In the genomic region with DNA sequence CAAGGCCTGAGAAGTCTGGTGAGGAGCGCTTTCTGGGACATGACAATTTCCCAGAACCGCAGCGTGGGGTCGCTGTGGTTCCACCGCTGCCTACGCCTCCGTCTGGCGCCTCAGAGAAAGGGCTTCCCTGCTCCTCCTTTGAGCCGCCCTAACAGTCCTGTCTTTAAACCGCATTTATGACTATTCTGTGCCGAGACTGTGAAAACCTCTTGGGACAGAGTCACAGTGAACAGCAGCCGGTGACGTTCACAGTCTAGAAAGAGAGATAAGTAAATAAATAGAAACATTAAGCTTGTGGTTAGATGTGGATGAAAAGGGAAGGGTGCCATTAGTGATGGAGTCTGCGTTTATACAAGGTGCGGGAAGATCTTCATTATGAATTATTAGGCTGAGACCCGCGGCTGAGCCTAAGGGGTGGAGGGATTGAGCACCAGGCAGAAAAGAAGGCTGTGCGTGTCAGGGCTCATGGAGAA, we compare ENCODE assay signal across 8 mouse cellular contexts. TPM values are rescaled to one million over a fixed set of nuclear protein-coding genes. Genes with fewer than 3 reads are reported as not detected.
A peak's percentile ranks its signal among the peaks of the same experiment; 100 is the strongest.
DNase-seq lines count a peak whose midpoint lies in the region; ATAC-seq and TF ChIP-seq lines count a peak whose summit lies in the region.

No protein-coding gene starts in this region.

- in situ Hi-C loops in CH12.LX (cut with MboI; ENCODE audit: low pct_ligation_motif_present, low pct_unique_long_range_greater_than_20kb, low sequenced_read_pairs) = loop anchor here (10.0 kb wide), 3 partner anchors 149 to 599 kb away; partner anchors contain the start of genes Gng5 and Spata1

- TF ChIP-seq EP300 in CH12.LX (IDR thresholded peaks at IDR 0.05; ENCODE audit: low read length) = no peak

- WGBS in embryonic facial prominence, embryonic 13.5 days = 8% methylated on average over 18 of the region's 18 CpGs
- WGBS in heart, embryonic 12.5 days = 13% methylated on average over 18 of the region's 18 CpGs
- 12% methylated on average over 18 of the region's 18 CpGs for WGBS in liver, embryonic 16.5 days (ENCODE audit: insufficient replicate concordance)
- WGBS in neural tube, embryonic 13.5 days = 3% methylated on average over 18 of the region's 18 CpGs

- peak overlapping the region; percentile 80 for H3K4me2 ChIP-seq in CH12.LX (ENCODE audit: insufficient read depth, low read depth, poor library complexity, severe bottlenecking)
- peak overlapping the region; percentile 55 for H3K4me2 ChIP-seq in embryonic facial prominence, embryonic 13.5 days
- peak overlapping the region; percentile 54 for H3K4me2 ChIP-seq in heart, embryonic 12.5 days
- H3K4me2 ChIP-seq in liver, embryonic 16.5 days (ENCODE audit: low read depth, low read length) = peak overlapping the region; percentile 28
- peak overlapping the region; percentile 51 for H3K4me2 ChIP-seq in neural tube, embryonic 13.5 days

- no peaks in the 10 kb centered on the region for H3K36me3 ChIP-seq in CH12.LX (replicated peaks in 1 of 2; ENCODE audit: control insufficient read depth in 1 of 2, insufficient read depth in 1 of 2, low read length in 1 of 2)
- H3K36me3 ChIP-seq in embryonic facial prominence, embryonic 13.5 days = no peaks in the 10 kb centered on the region
- no peaks in the 10 kb centered on the region for H3K36me3 ChIP-seq in heart, embryonic 12.5 days
- H3K36me3 ChIP-seq in liver, embryonic 16.5 days (ENCODE audit: control insufficient read depth, insufficient read depth) = no peaks in the 10 kb centered on the region
- no peaks in the 10 kb centered on the region for H3K36me3 ChIP-seq in neural tube, embryonic 13.5 days

- ATAC-seq in embryonic facial prominence, embryonic 13.5 days (ENCODE audit: insufficient number of reproducible peaks, insufficient read depth, low FRiP score, low TSS enrichment, low read depth) = no peak; the same call in 1 of the 2 replicates
- peak; percentile 60 for ATAC-seq in heart, embryonic 12.5 days (ENCODE audit: insufficient number of reproducible peaks, low FRiP score)
- ATAC-seq in liver, embryonic 16.5 days (ENCODE audit: low read depth) = peak; percentile 58; the same call in 1 of the 2 replicates
- ATAC-seq in neural tube, embryonic 13.5 days (ENCODE audit: low read depth) = peak; percentile 73

- 0 out of 2 replicates have a peak overlapping the region, but pooled peaks have one; percentile 17 for H3K9ac ChIP-seq in CH12.LX (ENCODE audit: insufficient read depth, low read depth)
- H3K9ac ChIP-seq in embryonic facial prominence, embryonic 13.5 days = peak overlapping the region; percentile 58
- H3K9ac ChIP-seq in heart, embryonic 12.5 days = no peak overlapping the region
- H3K9ac ChIP-seq in liver, embryonic 16.5 days (ENCODE audit: low read depth, low read length) = no peak overlapping the region
- H3K9ac ChIP-seq in neural tube, embryonic 13.5 days = peak overlapping the region; percentile 44

- peak; percentile 96 to 99 for TF ChIP-seq CTCF in CH12.LX (conservative IDR thresholded peaks at IDR 0.05 in 1 of 2, IDR thresholded peaks at IDR 0.05 in 1 of 2; ENCODE audit: low read depth in 2 of 2, low read length in 2 of 2)

- TF ChIP-seq RAD21 in CH12.LX (IDR thresholded peaks at IDR 0.05; ENCODE audit: low read depth, low read length) = peak; percentile 100

- dilution Hi-C loops in CH12.LX (cut with MboI; ENCODE audit: extremely low pct_ligation_motif_present, extremely low pct_unique_long_range_greater_than_20kb, low sequenced_read_pairs) = no loop called here

- DNase-seq in CH12.LX (ENCODE audit: extremely low read depth) = peak; percentile 88
- peak; percentile 15 to 27 for DNase-seq in adrenal gland, postnatal 4 days (ENCODE audit: low spot score in 2 of 2)
- DNase-seq in kidney, postnatal 14 days = peak; percentile 64
- peak; percentile 48 for DNase-seq in testis, postnatal 14 days (ENCODE audit: low spot score)

- TF ChIP-seq POLR2A in CH12.LX (IDR thresholded peaks at IDR 0.05; ENCODE audit: low read depth, low read length) = no peak

- H3K27me3 ChIP-seq in CH12.LX (replicated peaks) = peaks cover 9% of the 10 kb centered on the region
- no peaks in the 10 kb centered on the region for H3K27me3 ChIP-seq in embryonic facial prominence, embryonic 13.5 days
- H3K27me3 ChIP-seq in heart, embryonic 12.5 days (replicated peaks) = no peaks in the 10 kb centered on the region
- no peaks in the 10 kb centered on the region; the same call in 1 of the 2 replicates for H3K27me3 ChIP-seq in liver, embryonic 16.5 days (ENCODE audit: control insufficient read depth, insufficient read depth, low read depth, low read length)
- H3K27me3 ChIP-seq in neural tube, embryonic 13.5 days = 0 out of 2 replicates have a peak, but pooled peaks cover 4% of the 10 kb centered on the region

- no peak overlapping the region for H3K27ac ChIP-seq in CH12.LX (ENCODE audit: insufficient read depth, low read depth)
- H3K27ac ChIP-seq in embryonic facial prominence, embryonic 13.5 days = no peak overlapping the region
- no peak overlapping the region for H3K27ac ChIP-seq in heart, embryonic 12.5 days (ENCODE audit: poor library complexity, severe bottlenecking)
- H3K27ac ChIP-seq in liver, embryonic 16.5 days (ENCODE audit: low read length) = no peak overlapping the region
- peak overlapping the region; percentile 76 for H3K27ac ChIP-seq in neural tube, embryonic 13.5 days (replicated peaks)

- H3K9me3 ChIP-seq in CH12.LX (replicated peaks; ENCODE audit: low read length) = peaks cover 3% of the 10 kb centered on the region
- H3K9me3 ChIP-seq in embryonic facial prominence, embryonic 13.5 days = no peaks in the 10 kb centered on the region
- no peaks in the 10 kb centered on the region for H3K9me3 ChIP-seq in heart, embryonic 12.5 days (replicated peaks)
- H3K9me3 ChIP-seq in liver, embryonic 16.5 days (replicated peaks; ENCODE audit: control insufficient read depth, low read length) = no peaks in the 10 kb centered on the region
- H3K9me3 ChIP-seq in neural tube, embryonic 13.5 days = no peaks in the 10 kb centered on the region

- H3K4me1 ChIP-seq in CH12.LX (ENCODE audit: control insufficient read depth in 1 of 2, insufficient read depth in 2 of 2) = peaks cover 0 to 5% of the 10 kb centered on the region in 2 experiments; a peak in 3 of 4 replicates
- H3K4me1 ChIP-seq in embryonic facial prominence, embryonic 13.5 days = peaks cover 13% of the 10 kb centered on the region
- H3K4me1 ChIP-seq in heart, embryonic 12.5 days (replicated peaks) = 0 out of 2 replicates have a peak, but pooled peaks cover 3% of the 10 kb centered on the region
- peaks cover 4% of the 10 kb centered on the region; the same call in 1 of the 2 replicates for H3K4me1 ChIP-seq in liver, embryonic 16.5 days (ENCODE audit: control insufficient read depth, low read depth, low read length)
- H3K4me1 ChIP-seq in neural tube, embryonic 13.5 days (replicated peaks) = peaks cover 12% of the 10 kb centered on the region

- H3K4me3 ChIP-seq in CH12.LX (replicated peaks in 1 of 3; ENCODE audit: low read depth in 2 of 3, low read length in 2 of 3, poor library complexity in 1 of 3) = no peak overlapping the region
- peak overlapping the region; percentile 27 for H3K4me3 ChIP-seq in embryonic facial prominence, embryonic 13.5 days
- H3K4me3 ChIP-seq in heart, embryonic 12.5 days = peak overlapping the region; percentile 30
- H3K4me3 ChIP-seq in liver, embryonic 16.5 days (ENCODE audit: low read depth, low read length) = no peak overlapping the region
- H3K4me3 ChIP-seq in neural tube, embryonic 13.5 days = peak overlapping the region; percentile 29

- H3K79me2 ChIP-seq in CH12.LX (replicated peaks; ENCODE audit: control insufficient read depth, extremely low read depth, insufficient read depth, poor library complexity, severe bottlenecking) = no peaks in the 10 kb centered on the region

TF ChIP-seq in CH12.LX, 34 proteins besides CTCF, POLR2A, EP300 and RAD21:
- TF ChIP-seq ZC3H11A (IDR thresholded peaks at IDR 0.05; ENCODE audit: low read depth, low read length) (peak; percentile 85), MXI1 (IDR thresholded peaks at IDR 0.05; ENCODE audit: low read depth, low read length) (peak; percentile 42), TCF12 (IDR thresholded peaks at IDR 0.05; ENCODE audit: low read depth, low read length) (0 out of 2 replicates have a peak, but pooled peaks have one; percentile 17), NELFE (IDR thresholded peaks at IDR 0.05; ENCODE audit: low read depth, low read length) (peak; percentile 29; the same call in 1 of the 2 replicates), SIN3A (IDR thresholded peaks at IDR 0.05; ENCODE audit: low read length) (no peak), SMC3 (IDR thresholded peaks at IDR 0.05; ENCODE audit: low read depth, low read length) (peak; percentile 97), MEF2A (IDR thresholded peaks at IDR 0.05; ENCODE audit: borderline replicate concordance, low read depth, low read length) (0 out of 2 replicates have a peak, but pooled peaks have one; percentile 35), ETS1 (conservative IDR thresholded peaks at IDR 0.05; ENCODE audit: low read depth, low read length) (no peak), IRF4 (IDR thresholded peaks at IDR 0.05; ENCODE audit: low read depth, low read length) (peak; percentile 53; the same call in 1 of the 2 replicates)
TF ChIP-seq in CH12.LX: peak in this region for 7.

RNA-seq across cellular contexts. Expression of gene Ssx2ip, which starts 59.1 kb away (rescaled TPM):
- 29.2 and 32.6 TPM in 2 replicates for total RNA-seq in CH12.LX (2012; rRNA removed)
- 31.9 and 39.9 TPM in 2 replicates for total RNA-seq in CH12.LX (2014; rRNA removed)
- polyA plus RNA-seq in CH12.LX (2012; ENCODE audit: insufficient read length, low read depth) = 28.0 and 31.3 TPM in 2 replicates
- 10 to 100 TPM; 15.5 to 19.5 TPM for total RNA-seq in adrenal gland, postnatal 4 days (2021)
- 22.1 and 26.4 TPM in 2 replicates for polyA plus RNA-seq in embryonic facial prominence, embryonic 13.5 days (2015; fragmentation: Nextera tagmentation; extraction: Ambion mirVana)
- polyA plus RNA-seq in heart, embryonic 12.5 days (2016; fragmentation: Nextera tagmentation; extraction: Ambion mirVana) = 24.4 and 26.0 TPM in 2 replicates
- polyA plus RNA-seq in liver, embryonic 16.5 days (2015; fragmentation: Nextera tagmentation; extraction: Ambion mirVana) = 60.7 and 67.5 TPM in 2 replicates
- polyA plus RNA-seq in neural tube, embryonic 13.5 days (2015; fragmentation: Nextera tagmentation; extraction: Ambion mirVana) = 13.4 and 15.1 TPM in 2 replicates

Comparison
In these comparisons a context has a peak if more than half of its experiments do, and no peak if none do; other contexts are left out.
1. DNase-seq: peak in every context shown above with its lines; median percentile 88 in CH12.LX; 64 in kidney, postnatal 14 days; 48 in testis, postnatal 14 days; 21 in adrenal gland, postnatal 4 days.
2. H3K4me2 ChIP-seq: peak in every context shown above with its lines; median percentile 80 in CH12.LX; 55 in embryonic facial prominence, embryonic 13.5 days; 54 in heart, embryonic 12.5 days; 51 in neural tube, embryonic 13.5 days; 28 in liver, embryonic 16.5 days.
3. H3K4me3 ChIP-seq: peak in embryonic facial prominence, embryonic 13.5 days (single experiment), heart, embryonic 12.5 days (single experiment) and neural tube, embryonic 13.5 days (single experiment); none in CH12.LX (0 of 3) and liver, embryonic 16.5 days (single experiment).
4. H3K9ac ChIP-seq: peak in CH12.LX (single experiment), embryonic facial prominence, embryonic 13.5 days (single experiment) and neural tube, embryonic 13.5 days (single experiment); none in heart, embryonic 12.5 days (single experiment) and liver, embryonic 16.5 days (single experiment).